20 mouse cellular contexts compared by ENCODE assay signal in the genomic region with DNA sequence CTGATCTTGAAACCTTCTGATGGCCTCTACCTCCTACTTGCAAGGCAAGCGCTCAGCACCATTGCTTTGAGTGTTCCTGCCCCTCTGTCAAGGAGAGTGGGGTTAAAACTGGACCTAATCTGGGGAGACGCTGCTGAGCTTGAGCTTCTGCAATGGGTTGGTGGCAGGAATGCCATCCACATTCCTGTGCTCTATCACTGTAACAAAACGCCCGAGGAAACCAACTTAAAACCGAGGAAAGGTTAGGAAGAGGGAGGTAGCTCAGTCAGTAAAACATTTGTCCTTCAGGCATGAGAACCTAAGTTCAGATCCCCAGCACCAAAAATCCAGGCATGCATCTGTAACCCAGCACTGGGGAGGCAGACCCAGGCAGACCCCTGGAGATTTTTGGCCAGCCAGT.
DNase-seq lines count a peak whose midpoint lies in the region; ATAC-seq and TF ChIP-seq lines count a peak whose summit lies in the region.
"Had no signal": no experiment of that assay in that cellular context is flagged by ENCODE, and none has a peak within 500 bp of the region (broad histone marks: within the 10 kb centered on the region; RNA-seq: fewer than 3 reads in every experiment).

No protein-coding gene starts in this region.

- H3K4me2 ChIP-seq in kidney, embryonic 16.5 days (replicated peaks; ENCODE audit: low read depth, low read length) = no peak overlapping the region
- no peak overlapping the region for H3K4me2 ChIP-seq in kidney, embryonic 15.5 days

- no peaks in the 10 kb centered on the region for H3K27me3 ChIP-seq in kidney, adult 2 months (replicated peaks; ENCODE audit: control insufficient read depth, insufficient read depth, low read length)
- no peaks in the 10 kb centered on the region for H3K27me3 ChIP-seq in kidney, embryonic 16.5 days (ENCODE audit: insufficient read depth, low read length)
- no peaks in the 10 kb centered on the region for H3K27me3 ChIP-seq in kidney, embryonic 15.5 days
- H3K27me3 ChIP-seq: CH12.LX, Patski had no signal

- no peaks in the 10 kb centered on the region for H3K36me3 ChIP-seq in kidney, adult 2 months (ENCODE audit: control insufficient read depth, insufficient read depth, low read length)
- no peaks in the 10 kb centered on the region for H3K36me3 ChIP-seq in kidney, embryonic 16.5 days (ENCODE audit: insufficient read depth, low read length)
- H3K36me3 ChIP-seq in kidney, embryonic 15.5 days = no peaks in the 10 kb centered on the region
- H3K36me3 ChIP-seq: G1E had no signal

- H3K4me3 ChIP-seq in kidney, adult 2 months (ENCODE audit: insufficient read depth, low read depth, low read length) = no peak overlapping the region
- no peak overlapping the region for H3K4me3 ChIP-seq in kidney, embryonic 16.5 days (ENCODE audit: low read length)
- H3K4me3 ChIP-seq in kidney, embryonic 15.5 days (replicated peaks) = no peak overlapping the region

- DNase-seq in kidney, adult 11 months = peak; percentile 41
- no peak for DNase-seq in kidney, postnatal 4 days
- peak; percentile 51 for DNase-seq in kidney, adult 2 months
- DNase-seq in kidney, adult 8-10 months = peak; percentile 12 to 51
- peak; percentile 32 for DNase-seq in kidney, adult 9 months
- no peak for DNase-seq in kidney, adult 18-20 months
- DNase-seq: adrenal gland, adult 2 months; adrenal gland, adult 8-10 months; adrenal gland, postnatal 10 days; adrenal gland, postnatal 14 days; adrenal gland, postnatal 25 days; adrenal gland, postnatal 36 days; B cell, adult 2 months had no signal

- H3K9me3 ChIP-seq in kidney, embryonic 16.5 days (ENCODE audit: low read length) = no peaks in the 10 kb centered on the region
- no peaks in the 10 kb centered on the region for H3K9me3 ChIP-seq in kidney, embryonic 15.5 days (replicated peaks)
- H3K9me3 ChIP-seq: G1E had no signal

- no peak for ATAC-seq in kidney, embryonic 16.5 days (ENCODE audit: low FRiP score, low TSS enrichment)
- no peak for ATAC-seq in kidney, embryonic 15.5 days (replicated peaks; ENCODE audit: low FRiP score)
- ATAC-seq: activated CD4-positive, CD25-positive, alpha-beta regulatory T cell, adult 4 months; CD4-positive, CD25-positive, alpha-beta regulatory T cell, adult 4 months; Patski had no signal

- TF ChIP-seq CTCF in kidney, adult 2 months (conservative IDR thresholded peaks at IDR 0.05; ENCODE audit: insufficient read depth, insufficient read length, low read depth, low read length) = no peak

- 54% methylated on average over 5 of the region's 5 CpGs for WGBS in kidney, adult 2 months
- WGBS in kidney, embryonic 16.5 days = 66% methylated on average over 5 of the region's 5 CpGs
- WGBS in kidney, embryonic 15.5 days = 74% methylated on average over 5 of the region's 5 CpGs

- no peak for TF ChIP-seq POLR2A in kidney, adult 2 months (IDR thresholded peaks at IDR 0.05; ENCODE audit: low read depth, low read length)

- no peak overlapping the region for H3K27ac ChIP-seq in kidney, adult 2 months (ENCODE audit: insufficient read depth, low read depth, low read length)
- H3K27ac ChIP-seq in kidney, embryonic 16.5 days (ENCODE audit: low read length) = no peak overlapping the region
- no peak overlapping the region for H3K27ac ChIP-seq in kidney, embryonic 15.5 days

- H3K4me1 ChIP-seq in kidney, adult 2 months (ENCODE audit: control insufficient read depth, insufficient read depth, low read length) = no peaks in the 10 kb centered on the region
- H3K4me1 ChIP-seq in kidney, embryonic 16.5 days (ENCODE audit: insufficient read depth, low read length) = no peaks in the 10 kb centered on the region
- H3K4me1 ChIP-seq in kidney, embryonic 15.5 days = no peaks in the 10 kb centered on the region

- no peak overlapping the region for H3K9ac ChIP-seq in kidney, embryonic 16.5 days (replicated peaks; ENCODE audit: low read length)
- no peak overlapping the region for H3K9ac ChIP-seq in kidney, embryonic 15.5 days

Comparison
In these comparisons a context has a peak if more than half of its experiments do, and no peak if none do; other contexts are left out.
1. DNase-seq: peak in kidney, adult 11 months (single experiment), kidney, adult 2 months (single experiment), kidney, adult 8-10 months (2 of 2) and kidney, adult 9 months (single experiment); none in kidney, postnatal 4 days (0 of 2) and kidney, adult 18-20 months (single experiment).